Mouse (Mus musculus): ENCODE results near the gene Thsd4. TPM values are rescaled to one million over a fixed set of nuclear protein-coding genes. Genes with fewer than 3 reads are reported as not detected.
A peak's percentile ranks its signal among the peaks of the same experiment; 100 is the strongest.

The Thsd4 gene
- polyA plus RNA-seq, 1 experiment from 2014 or later: 3.0 TPM

GRCm38 (mm10) chr9:60400001-60400400 lies 121.8 kb downstream of the Thsd4 start:
- Histone ChIP-seq H3K4me3 (ENCODE audit: low read depth, low read length) (no peak overlapping the region), H3K4me2 (ENCODE audit: low read depth, low read length) (no peak overlapping the region), H3K9ac (replicated peaks; ENCODE audit: low read length) (no peak overlapping the region), H3K27me3 (ENCODE audit: control insufficient read depth, insufficient read depth, low read length) (no peaks in the 10 kb centered on the region), H3K36me3 (replicated peaks; ENCODE audit: control insufficient read depth, insufficient read depth, low read depth, low read length) (no peaks in the 10 kb centered on the region), H3K27ac (replicated peaks; ENCODE audit: low read depth, low read length) (no peak overlapping the region), H3K4me1 (ENCODE audit: control insufficient read depth, insufficient read depth, low read length) (no peaks in the 10 kb centered on the region), H3K9me3 (replicated peaks; ENCODE audit: control insufficient read depth, low read length) (no peaks in the 10 kb centered on the region)
- ATAC-seq (replicated peaks; ENCODE audit: insufficient number of reproducible peaks, low FRiP score, low TSS enrichment, low read depth): no peak
- DNase-seq (ENCODE audit: low spot score): no peak
- WGBS: 92% methylated on average over 8 of the region's 8 CpGs

- 43% methylated on average over 2 of the region's 2 CpGs for WGBS
- no peaks in the 10 kb centered on the region for H3K27me3 ChIP-seq (ENCODE audit: control insufficient read depth, insufficient read depth, low read length)
- no peak overlapping the region for H3K27ac ChIP-seq (replicated peaks; ENCODE audit: low read depth, low read length)
- DNase-seq (ENCODE audit: low spot score): no peak
- no peak overlapping the region for H3K4me3 ChIP-seq (ENCODE audit: low read depth, low read length)
- H3K4me1 ChIP-seq (ENCODE audit: control insufficient read depth, insufficient read depth, low read length): no peaks in the 10 kb centered on the region
- H3K9me3 ChIP-seq (replicated peaks; ENCODE audit: control insufficient read depth, low read length): no peaks in the 10 kb centered on the region
- H3K9ac ChIP-seq (replicated peaks; ENCODE audit: low read length): no peak overlapping the region
- no peaks in the 10 kb centered on the region for H3K36me3 ChIP-seq (replicated peaks; ENCODE audit: control insufficient read depth, insufficient read depth, low read depth, low read length)
- ATAC-seq (replicated peaks; ENCODE audit: insufficient number of reproducible peaks, low FRiP score, low TSS enrichment, low read depth): no peak
- no peak overlapping the region for H3K4me2 ChIP-seq (ENCODE audit: low read depth, low read length)
These were observed 123.8 kb downstream of the Thsd4 start for GRCm38 (mm10) chr9:60398073-60398472.

GRCm38 (mm10) chr9:60396096-60396495 lies 125.8 kb downstream of the Thsd4 start:
- WGBS: 70% methylated on average over 3 of the region's 3 CpGs
- ATAC-seq (replicated peaks; ENCODE audit: insufficient number of reproducible peaks, low FRiP score, low TSS enrichment, low read depth): no peak
- Histone ChIP-seq H3K9ac (replicated peaks; ENCODE audit: low read length) (no peak overlapping the region), H3K4me3 (ENCODE audit: low read depth, low read length) (no peak overlapping the region), H3K4me1 (ENCODE audit: control insufficient read depth, insufficient read depth, low read length) (no peaks in the 10 kb centered on the region), H3K9me3 (replicated peaks; ENCODE audit: control insufficient read depth, low read length) (no peaks in the 10 kb centered on the region), H3K27me3 (ENCODE audit: control insufficient read depth, insufficient read depth, low read length) (no peaks in the 10 kb centered on the region), H3K4me2 (ENCODE audit: low read depth, low read length) (no peak overlapping the region), H3K27ac (replicated peaks; ENCODE audit: low read depth, low read length) (no peak overlapping the region), H3K36me3 (replicated peaks; ENCODE audit: control insufficient read depth, insufficient read depth, low read depth, low read length) (no peaks in the 10 kb centered on the region)
- no peak for DNase-seq (ENCODE audit: low spot score)

GRCm38 (mm10) chr9:60392916-60393315 lies 128.9 kb downstream of the Thsd4 start:
- no peak overlapping the region for H3K9ac ChIP-seq (replicated peaks; ENCODE audit: low read length)
- WGBS: 88% methylated on average over 4 of the region's 4 CpGs
- no peak for DNase-seq (ENCODE audit: low spot score)

DNA sequence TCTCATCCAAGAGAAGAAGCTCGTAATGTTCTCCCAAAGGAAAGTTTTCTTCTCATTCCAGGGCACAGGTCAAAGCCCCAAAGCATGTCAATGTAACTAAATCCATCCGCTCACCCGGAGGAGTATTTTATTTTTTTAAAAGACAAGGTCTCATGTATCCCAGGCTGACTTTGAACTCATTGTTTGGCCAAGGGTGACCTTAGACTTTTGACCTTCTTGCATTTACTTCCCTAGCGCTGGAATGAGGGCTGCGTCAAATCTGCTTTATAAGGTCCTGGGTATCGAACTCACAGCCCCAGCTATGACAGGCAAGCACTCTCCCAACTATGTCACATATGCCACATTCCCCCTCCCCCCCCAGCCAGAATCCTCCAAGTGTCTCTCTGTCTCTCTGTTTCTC lies 137.1 kb downstream of the Thsd4 start:
- Histone ChIP-seq H3K4me2 (ENCODE audit: low read depth, low read length) (no peak overlapping the region), H3K4me1 (ENCODE audit: control insufficient read depth, insufficient read depth, low read length) (0 out of 2 replicates have a peak, but pooled peaks cover 2% of the 10 kb centered on the region), H3K36me3 (replicated peaks; ENCODE audit: control insufficient read depth, insufficient read depth, low read depth, low read length) (no peaks in the 10 kb centered on the region), H3K27me3 (ENCODE audit: control insufficient read depth, insufficient read depth, low read length) (no peaks in the 10 kb centered on the region), H3K27ac (replicated peaks; ENCODE audit: low read depth, low read length) (no peak overlapping the region), H3K4me3 (ENCODE audit: low read depth, low read length) (no peak overlapping the region), H3K9ac (replicated peaks; ENCODE audit: low read length) (no peak overlapping the region), H3K9me3 (replicated peaks; ENCODE audit: control insufficient read depth, low read length) (no peaks in the 10 kb centered on the region)
- 20% methylated on average over 6 of the region's 6 CpGs for WGBS
- DNase-seq (ENCODE audit: low spot score) (no peak), ATAC-seq (replicated peaks; ENCODE audit: insufficient number of reproducible peaks, low FRiP score, low TSS enrichment, low read depth) (no peak)

More at GRCm38 (mm10) chr9:60392916-60393315, 128.9 kb downstream of the Thsd4 start:
- no peak for ATAC-seq (replicated peaks; ENCODE audit: insufficient number of reproducible peaks, low FRiP score, low TSS enrichment, low read depth)
- H3K4me2 ChIP-seq (ENCODE audit: low read depth, low read length): no peak overlapping the region
- no peak overlapping the region for H3K27ac ChIP-seq (replicated peaks; ENCODE audit: low read depth, low read length)
- no peak overlapping the region for H3K4me3 ChIP-seq (ENCODE audit: low read depth, low read length)
- no peaks in the 10 kb centered on the region for H3K9me3 ChIP-seq (replicated peaks; ENCODE audit: control insufficient read depth, low read length)
- no peaks in the 10 kb centered on the region for H3K36me3 ChIP-seq (replicated peaks; ENCODE audit: control insufficient read depth, insufficient read depth, low read depth, low read length)
- no peaks in the 10 kb centered on the region for H3K27me3 ChIP-seq (ENCODE audit: control insufficient read depth, insufficient read depth, low read length)
- no peaks in the 10 kb centered on the region for H3K4me1 ChIP-seq (ENCODE audit: control insufficient read depth, insufficient read depth, low read length)

DNA sequence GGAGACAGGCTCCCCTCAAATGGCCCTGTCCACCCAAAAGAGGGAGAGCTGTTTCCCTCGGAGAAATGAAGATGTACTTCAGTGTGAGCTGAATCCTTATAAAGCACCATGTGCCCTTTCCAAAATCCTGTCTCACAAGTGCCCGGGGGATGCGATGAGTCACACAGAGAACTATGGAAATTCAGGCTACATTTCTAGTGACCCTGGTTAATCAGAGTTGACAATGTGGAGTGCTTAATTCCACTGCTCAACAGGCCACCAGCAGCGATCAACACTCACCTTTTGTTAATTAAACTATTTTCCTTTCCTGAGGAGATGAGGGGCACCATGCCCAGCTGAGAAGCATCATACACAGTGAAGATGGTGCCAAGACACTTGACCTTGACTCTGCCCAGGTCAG lies 138.9 kb downstream of the Thsd4 start:
- Histone ChIP-seq H3K4me2 (ENCODE audit: low read depth, low read length) (no peak overlapping the region), H3K27me3 (ENCODE audit: control insufficient read depth, insufficient read depth, low read length) (no peaks in the 10 kb centered on the region), H3K4me1 (ENCODE audit: control insufficient read depth, insufficient read depth, low read length) (0 out of 2 replicates have a peak, but pooled peaks cover 2% of the 10 kb centered on the region), H3K9me3 (replicated peaks; ENCODE audit: control insufficient read depth, low read length) (no peaks in the 10 kb centered on the region), H3K9ac (replicated peaks; ENCODE audit: low read length) (no peak overlapping the region), H3K27ac (replicated peaks; ENCODE audit: low read depth, low read length) (no peak overlapping the region), H3K36me3 (replicated peaks; ENCODE audit: control insufficient read depth, insufficient read depth, low read depth, low read length) (no peaks in the 10 kb centered on the region), H3K4me3 (ENCODE audit: low read depth, low read length) (no peak overlapping the region)
- ATAC-seq (replicated peaks; ENCODE audit: insufficient number of reproducible peaks, low FRiP score, low TSS enrichment, low read depth) (no peak), DNase-seq (ENCODE audit: low spot score) (no peak)
- 62% methylated on average over 4 of the region's 4 CpGs for WGBS

GRCm38 (mm10) chr9:60382526-60382925 lies 139.3 kb downstream of the Thsd4 start:
- 45% methylated on average over 4 of the region's 4 CpGs for WGBS
- DNase-seq (ENCODE audit: low spot score): peak; percentile 59
- Histone ChIP-seq H3K36me3 (replicated peaks; ENCODE audit: control insufficient read depth, insufficient read depth, low read depth, low read length) (no peaks in the 10 kb centered on the region), H3K9ac (replicated peaks; ENCODE audit: low read length) (no peak overlapping the region), H3K27ac (replicated peaks; ENCODE audit: low read depth, low read length) (no peak overlapping the region), H3K9me3 (replicated peaks; ENCODE audit: control insufficient read depth, low read length) (no peaks in the 10 kb centered on the region), H3K27me3 (ENCODE audit: control insufficient read depth, insufficient read depth, low read length) (no peaks in the 10 kb centered on the region), H3K4me2 (ENCODE audit: low read depth, low read length) (no peak overlapping the region), H3K4me1 (ENCODE audit: control insufficient read depth, insufficient read depth, low read length) (0 out of 2 replicates have a peak, but pooled peaks cover 2% of the 10 kb centered on the region), H3K4me3 (ENCODE audit: low read depth, low read length) (no peak overlapping the region)
- ATAC-seq (replicated peaks; ENCODE audit: insufficient number of reproducible peaks, low FRiP score, low TSS enrichment, low read depth): no peak

GRCm38 (mm10) chr9:60381010-60381409 lies 140.8 kb downstream of the Thsd4 start:
- no peak overlapping the region for H3K4me3 ChIP-seq (ENCODE audit: low read depth, low read length)
- no peak overlapping the region for H3K9ac ChIP-seq (replicated peaks; ENCODE audit: low read length)
- H3K4me2 ChIP-seq (ENCODE audit: low read depth, low read length): no peak overlapping the region
- no peaks in the 10 kb centered on the region for H3K36me3 ChIP-seq (replicated peaks; ENCODE audit: control insufficient read depth, insufficient read depth, low read depth, low read length)
- no peaks in the 10 kb centered on the region for H3K9me3 ChIP-seq (replicated peaks; ENCODE audit: control insufficient read depth, low read length)
- H3K4me1 ChIP-seq (ENCODE audit: control insufficient read depth, insufficient read depth, low read length): 0 out of 2 replicates have a peak, but pooled peaks cover 2% of the 10 kb centered on the region
- WGBS: 84% methylated on average over 2 of the region's 2 CpGs
- H3K27ac ChIP-seq (replicated peaks; ENCODE audit: low read depth, low read length): no peak overlapping the region
- no peaks in the 10 kb centered on the region for H3K27me3 ChIP-seq (ENCODE audit: control insufficient read depth, insufficient read depth, low read length)
- ATAC-seq (replicated peaks; ENCODE audit: insufficient number of reproducible peaks, low FRiP score, low TSS enrichment, low read depth) (no peak), DNase-seq (ENCODE audit: low spot score) (no peak)
